Mouse (Mus musculus): ENCODE results near the gene Dlgap4. TPM values are rescaled to one million over a fixed set of nuclear protein-coding genes. Genes with fewer than 3 reads are reported as not detected.
A peak's percentile ranks its signal among the peaks of the same experiment; 100 is the strongest.

Dlgap4 gene
- polyA plus RNA-seq, 1 experiment from 2014 or later: 74.8 TPM

DNA sequence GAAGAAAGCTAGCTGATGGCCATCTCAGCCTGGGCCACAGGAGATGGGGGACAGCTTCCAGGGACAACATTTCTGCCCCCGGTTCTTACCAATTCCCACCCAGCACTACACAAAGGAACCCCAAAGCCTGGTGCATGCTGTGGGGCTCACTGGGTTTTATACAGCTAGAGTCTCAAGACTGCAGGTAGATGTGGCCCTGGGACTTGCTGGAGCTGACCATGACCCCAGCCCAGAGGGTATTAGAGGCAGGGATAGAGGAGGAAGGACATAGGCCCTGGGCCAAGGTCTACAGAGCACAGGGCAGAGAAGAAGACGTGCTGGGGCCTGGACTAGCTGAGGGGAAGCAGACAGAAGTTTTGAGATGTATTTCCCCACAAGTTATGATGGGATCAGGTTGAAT, 163.4 kb downstream of the Dlgap4 start:
- WGBS: 88% methylated on average over 2 of the region's 2 CpGs
- Histone ChIP-seq H3K36me3 (ENCODE audit: control insufficient read depth, insufficient read depth, low read length) (peaks cover 18% of the 10 kb centered on the region; the same call in 1 of the 2 replicates), H3K4me1 (replicated peaks; ENCODE audit: control insufficient read depth, insufficient read depth, low read length) (peaks cover 24% of the 10 kb centered on the region), H3K4me3 (ENCODE audit: low read depth, low read length) (peak overlapping the region; percentile 37), H3K4me2 (ENCODE audit: low read length) (peak overlapping the region; percentile 45), H3K9ac (ENCODE audit: low read length) (peak overlapping the region; percentile 49), H3K9me3 (ENCODE audit: control insufficient read depth, low read length) (no peaks in the 10 kb centered on the region), H3K27me3 (replicated peaks; ENCODE audit: control insufficient read depth, insufficient read depth, low read length) (no peaks in the 10 kb centered on the region), H3K27ac (ENCODE audit: low read depth) (peak overlapping the region; percentile 24)
- ATAC-seq (replicated peaks; ENCODE audit: low FRiP score, low TSS enrichment, low read depth) (no peak), DNase-seq (ENCODE audit: low spot score) (peak; percentile 51)

DNA sequence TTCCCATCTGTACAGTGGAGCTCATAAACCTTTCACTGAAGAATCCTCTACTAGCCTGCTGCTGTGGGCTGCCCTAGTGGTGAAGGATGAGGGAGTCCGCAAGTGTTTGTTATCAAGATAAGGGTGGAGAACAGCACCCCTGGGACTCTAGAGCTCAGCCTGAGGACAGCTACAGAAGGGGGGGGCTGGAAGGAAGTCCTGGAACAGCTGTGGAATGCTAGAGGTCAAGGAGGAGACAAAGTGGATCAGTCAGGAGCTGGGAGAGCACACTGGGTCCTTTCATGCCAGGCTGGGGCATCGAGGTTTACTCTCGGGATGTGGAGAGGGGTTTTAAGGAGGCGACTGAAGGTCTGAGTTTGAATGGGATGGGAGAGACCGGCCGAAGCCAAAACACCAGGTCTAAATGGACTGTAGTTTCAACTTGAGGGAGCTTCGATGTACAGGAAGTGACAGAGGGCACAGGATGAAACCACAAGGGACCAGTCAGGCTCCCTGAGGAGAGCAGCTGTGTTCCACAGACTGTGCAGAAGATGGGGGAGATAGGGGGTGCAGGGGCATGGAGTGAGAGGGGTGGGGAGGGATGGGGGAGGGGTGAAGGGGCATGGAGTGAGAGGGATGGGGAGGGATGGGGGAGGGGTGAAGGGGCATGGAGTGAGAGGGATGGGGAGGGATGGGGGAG, 164.0 kb downstream of the Dlgap4 start:
- Histone ChIP-seq H3K4me2 (ENCODE audit: low read length) (peak overlapping the region; percentile 45), H3K4me3 (ENCODE audit: low read depth, low read length) (peak overlapping the region; percentile 37), H3K27ac (ENCODE audit: low read depth) (peak overlapping the region; percentile 24), H3K36me3 (ENCODE audit: control insufficient read depth, insufficient read depth, low read length) (peaks cover 18% of the 10 kb centered on the region; the same call in 1 of the 2 replicates), H3K9me3 (ENCODE audit: control insufficient read depth, low read length) (no peaks in the 10 kb centered on the region), H3K27me3 (replicated peaks; ENCODE audit: control insufficient read depth, insufficient read depth, low read length) (no peaks in the 10 kb centered on the region), H3K9ac (ENCODE audit: low read length) (peak overlapping the region; percentile 49), H3K4me1 (replicated peaks; ENCODE audit: control insufficient read depth, insufficient read depth, low read length) (peaks cover 24% of the 10 kb centered on the region)
- DNase-seq (ENCODE audit: low spot score): peak; percentile 54
- ATAC-seq (replicated peaks; ENCODE audit: low FRiP score, low TSS enrichment, low read depth): no peak
- WGBS: 46% methylated on average over 7 of the region's 7 CpGs

DNA sequence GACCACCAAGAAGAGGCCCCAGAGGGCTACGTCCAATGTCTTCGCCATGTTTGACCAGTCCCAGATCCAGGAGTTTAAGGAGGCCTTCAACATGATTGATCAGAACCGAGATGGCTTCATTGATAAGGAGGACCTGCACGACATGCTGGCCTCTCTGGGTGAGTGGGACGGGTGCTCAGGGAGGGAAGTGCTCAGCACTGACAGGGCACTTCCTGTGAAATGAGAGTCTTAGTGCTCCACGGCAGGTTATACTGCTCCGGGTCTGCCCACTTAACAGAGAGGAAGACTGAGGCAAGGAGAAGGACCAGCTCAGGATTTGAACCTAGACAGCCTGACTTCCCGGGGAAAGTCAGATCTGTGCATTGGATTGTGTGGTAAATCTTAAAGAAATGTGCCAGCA, 165.1 kb downstream of the Dlgap4 start:
- Histone ChIP-seq H3K27ac (ENCODE audit: low read depth) (no peak overlapping the region), H3K9me3 (ENCODE audit: control insufficient read depth, low read length) (no peaks in the 10 kb centered on the region), H3K4me1 (replicated peaks; ENCODE audit: control insufficient read depth, insufficient read depth, low read length) (peaks cover 24% of the 10 kb centered on the region), H3K27me3 (replicated peaks; ENCODE audit: control insufficient read depth, insufficient read depth, low read length) (no peaks in the 10 kb centered on the region), H3K36me3 (ENCODE audit: control insufficient read depth, insufficient read depth, low read length) (peaks cover 18% of the 10 kb centered on the region; the same call in 1 of the 2 replicates), H3K4me3 (ENCODE audit: low read depth, low read length) (peak overlapping the region; percentile 21), H3K9ac (ENCODE audit: low read length) (peak overlapping the region; percentile 41), H3K4me2 (ENCODE audit: low read length) (peak overlapping the region; percentile 46)
- DNase-seq (ENCODE audit: low spot score): no peak
- ATAC-seq (replicated peaks; ENCODE audit: low FRiP score, low TSS enrichment, low read depth): no peak
- WGBS: 73% methylated on average over 8 of the region's 8 CpGs

DNA sequence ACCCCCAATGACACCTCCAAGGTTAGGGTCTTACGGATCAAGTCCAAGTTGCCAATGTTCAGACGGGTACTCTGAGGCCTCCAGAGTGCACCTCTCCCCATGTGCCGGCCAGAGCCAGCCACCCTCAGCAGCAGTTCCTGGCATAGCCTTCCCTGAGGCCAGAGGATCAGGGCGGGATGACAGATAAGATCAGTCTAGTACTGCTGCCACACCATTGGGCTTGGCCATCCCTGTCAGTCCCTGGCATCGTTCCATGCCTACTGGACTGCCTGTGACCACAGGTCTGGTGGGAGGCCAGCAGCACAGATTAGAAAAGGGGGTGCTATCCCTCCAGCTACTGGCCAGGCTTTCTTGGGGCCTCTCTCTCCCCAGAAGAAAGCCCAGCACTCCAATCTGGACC, 165.5 kb downstream of the Dlgap4 start:
- peak overlapping the region; percentile 46 for H3K4me2 ChIP-seq (ENCODE audit: low read length)
- ATAC-seq (replicated peaks; ENCODE audit: low FRiP score, low TSS enrichment, low read depth) (no peak), DNase-seq (ENCODE audit: low spot score) (peak; percentile 48)
- 67% methylated on average over 5 of the region's 5 CpGs for WGBS
- H3K9me3 ChIP-seq (ENCODE audit: control insufficient read depth, low read length): no peaks in the 10 kb centered on the region
- H3K27ac ChIP-seq (ENCODE audit: low read depth): no peak overlapping the region
- H3K9ac ChIP-seq (ENCODE audit: low read length): peak overlapping the region; percentile 41
- H3K4me1 ChIP-seq (replicated peaks; ENCODE audit: control insufficient read depth, insufficient read depth, low read length): peaks cover 23% of the 10 kb centered on the region
- peak overlapping the region; percentile 21 for H3K4me3 ChIP-seq (ENCODE audit: low read depth, low read length)
- no peaks in the 10 kb centered on the region for H3K27me3 ChIP-seq (replicated peaks; ENCODE audit: control insufficient read depth, insufficient read depth, low read length)
- H3K36me3 ChIP-seq (ENCODE audit: control insufficient read depth, insufficient read depth, low read length): peaks cover 18% of the 10 kb centered on the region; the same call in 1 of the 2 replicates

DNA sequence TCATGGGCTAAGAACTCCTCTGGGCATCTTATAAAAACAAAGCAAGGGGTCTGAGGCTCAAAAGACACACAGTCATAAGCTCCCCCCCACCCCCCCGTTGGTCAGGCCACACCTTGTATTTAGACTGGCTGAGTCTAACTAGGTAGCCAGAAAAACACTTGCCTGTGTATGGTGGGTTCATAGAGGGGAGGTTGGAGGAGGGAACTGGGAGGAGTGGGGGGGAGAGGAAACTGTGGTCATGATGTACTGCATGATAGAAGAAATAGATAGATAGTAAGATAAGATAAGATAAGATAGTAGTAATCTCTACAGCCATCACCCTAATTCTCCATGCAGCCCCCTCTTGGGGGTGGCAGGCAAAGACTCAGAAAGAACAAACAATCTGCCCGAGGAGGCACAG, 166.0 kb downstream of the Dlgap4 start:
- WGBS: 46% methylated on average over 2 of the region's 2 CpGs
- Histone ChIP-seq H3K36me3 (ENCODE audit: control insufficient read depth, insufficient read depth, low read length) (peaks cover 18% of the 10 kb centered on the region; the same call in 1 of the 2 replicates), H3K27me3 (replicated peaks; ENCODE audit: control insufficient read depth, insufficient read depth, low read length) (no peaks in the 10 kb centered on the region), H3K9me3 (ENCODE audit: control insufficient read depth, low read length) (no peaks in the 10 kb centered on the region), H3K4me2 (ENCODE audit: low read length) (peak overlapping the region; percentile 46), H3K9ac (ENCODE audit: low read length) (no peak overlapping the region), H3K4me3 (ENCODE audit: low read depth, low read length) (no peak overlapping the region), H3K4me1 (replicated peaks; ENCODE audit: control insufficient read depth, insufficient read depth, low read length) (peaks cover 19% of the 10 kb centered on the region), H3K27ac (ENCODE audit: low read depth) (no peak overlapping the region)
- no peak for DNase-seq (ENCODE audit: low spot score)
- no peak for ATAC-seq (replicated peaks; ENCODE audit: low FRiP score, low TSS enrichment, low read depth)

DNA sequence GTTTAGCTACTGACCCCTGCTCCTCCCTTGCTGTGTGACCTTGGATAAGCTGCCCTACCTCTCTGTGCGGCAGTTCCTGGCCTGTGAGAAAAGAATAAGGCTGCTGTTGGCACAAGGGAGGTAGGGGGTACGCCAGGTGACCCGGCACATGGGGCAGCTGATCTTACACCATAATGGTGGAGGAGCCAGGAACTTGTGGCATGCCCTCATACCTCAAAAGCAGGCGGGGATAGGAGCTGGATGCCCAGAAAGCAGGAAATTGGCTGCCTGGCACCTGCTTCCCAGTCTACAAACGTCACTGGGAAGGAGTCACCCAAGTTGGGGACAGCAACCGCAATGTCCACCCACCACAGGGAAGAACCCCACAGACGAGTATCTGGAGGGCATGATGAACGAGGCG, 166.6 kb downstream of the Dlgap4 start:
- Histone ChIP-seq H3K27me3 (replicated peaks; ENCODE audit: control insufficient read depth, insufficient read depth, low read length) (no peaks in the 10 kb centered on the region), H3K27ac (ENCODE audit: low read depth) (no peak overlapping the region), H3K4me2 (ENCODE audit: low read length) (peak overlapping the region; percentile 46; the same call in 1 of the 2 replicates), H3K9ac (ENCODE audit: low read length) (no peak overlapping the region), H3K4me3 (ENCODE audit: low read depth, low read length) (no peak overlapping the region), H3K9me3 (ENCODE audit: control insufficient read depth, low read length) (no peaks in the 10 kb centered on the region), H3K4me1 (replicated peaks; ENCODE audit: control insufficient read depth, insufficient read depth, low read length) (peaks cover 19% of the 10 kb centered on the region), H3K36me3 (ENCODE audit: control insufficient read depth, insufficient read depth, low read length) (peaks cover 18% of the 10 kb centered on the region; the same call in 1 of the 2 replicates)
- DNase-seq (ENCODE audit: low spot score) (no peak), ATAC-seq (replicated peaks; ENCODE audit: low FRiP score, low TSS enrichment, low read depth) (no peak)
- WGBS: 69% methylated on average over 9 of the region's 9 CpGs

DNA sequence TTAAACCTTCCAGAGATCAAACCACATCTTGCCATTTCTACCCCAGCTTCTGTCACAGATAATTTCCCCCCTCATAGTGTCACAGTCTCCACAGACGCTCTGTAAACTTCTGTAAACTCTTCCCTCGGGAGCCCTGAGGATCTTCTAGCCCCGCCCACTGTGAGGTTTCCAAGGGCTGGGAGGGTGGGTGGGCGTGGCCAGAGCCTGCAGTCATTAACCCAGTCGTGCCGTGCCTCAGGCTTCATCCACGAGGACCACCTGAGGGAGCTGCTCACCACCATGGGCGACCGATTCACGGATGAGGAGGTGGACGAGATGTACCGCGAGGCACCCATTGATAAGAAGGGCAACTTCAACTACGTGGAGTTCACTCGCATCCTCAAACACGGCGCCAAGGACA, 167.2 kb downstream of the Dlgap4 start:
- Histone ChIP-seq H3K36me3 (ENCODE audit: control insufficient read depth, insufficient read depth, low read length) (peaks cover 18% of the 10 kb centered on the region; the same call in 1 of the 2 replicates), H3K9ac (ENCODE audit: low read length) (no peak overlapping the region), H3K27me3 (replicated peaks; ENCODE audit: control insufficient read depth, insufficient read depth, low read length) (no peaks in the 10 kb centered on the region), H3K27ac (ENCODE audit: low read depth) (no peak overlapping the region), H3K4me1 (replicated peaks; ENCODE audit: control insufficient read depth, insufficient read depth, low read length) (peaks cover 16% of the 10 kb centered on the region), H3K9me3 (ENCODE audit: control insufficient read depth, low read length) (no peaks in the 10 kb centered on the region), H3K4me2 (ENCODE audit: low read length) (0 out of 2 replicates have a peak overlapping the region, but pooled peaks have one; percentile 14), H3K4me3 (ENCODE audit: low read depth, low read length) (no peak overlapping the region)
- 20% methylated on average over 17 of the region's 17 CpGs for WGBS
- DNase-seq (ENCODE audit: low spot score): no peak
- ATAC-seq (replicated peaks; ENCODE audit: low FRiP score, low TSS enrichment, low read depth): no peak

DNA sequence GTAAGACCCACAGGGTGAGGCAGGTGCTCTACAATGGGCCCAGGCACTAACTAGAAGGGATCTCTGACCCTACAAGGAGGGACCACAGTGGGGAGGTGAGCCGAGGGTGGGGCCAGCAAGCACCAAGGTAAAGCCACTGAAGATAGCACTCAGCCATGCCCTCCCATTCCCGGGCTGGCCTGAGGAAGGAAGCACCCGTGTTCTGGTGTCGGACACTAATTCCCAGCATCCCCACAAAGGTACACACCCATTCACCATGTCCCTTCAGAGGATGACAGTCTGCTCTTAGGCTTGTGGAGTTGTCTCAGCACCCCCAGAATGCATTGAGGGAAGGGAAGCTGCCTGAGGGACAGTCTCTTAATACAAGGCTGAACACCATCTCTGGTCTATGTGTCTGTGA, 167.8 kb downstream of the Dlgap4 start:
- H3K4me1 ChIP-seq (replicated peaks; ENCODE audit: control insufficient read depth, insufficient read depth, low read length): peaks cover 16% of the 10 kb centered on the region
- DNase-seq (ENCODE audit: low spot score) (no peak), ATAC-seq (replicated peaks; ENCODE audit: low FRiP score, low TSS enrichment, low read depth) (no peak)
- H3K27ac ChIP-seq (ENCODE audit: low read depth): no peak overlapping the region
- WGBS: 69% methylated on average over 4 of the region's 4 CpGs
- H3K4me2 ChIP-seq (ENCODE audit: low read length): 0 out of 2 replicates have a peak overlapping the region, but pooled peaks have one; percentile 14
- no peaks in the 10 kb centered on the region for H3K9me3 ChIP-seq (ENCODE audit: control insufficient read depth, low read length)
- H3K36me3 ChIP-seq (ENCODE audit: control insufficient read depth, insufficient read depth, low read length): peaks cover 18% of the 10 kb centered on the region; the same call in 1 of the 2 replicates
- H3K4me3 ChIP-seq (ENCODE audit: low read depth, low read length): no peak overlapping the region
- no peak overlapping the region for H3K9ac ChIP-seq (ENCODE audit: low read length)
- no peaks in the 10 kb centered on the region for H3K27me3 ChIP-seq (replicated peaks; ENCODE audit: control insufficient read depth, insufficient read depth, low read length)

All from intestine, embryonic 14.5 days (tissue).